Mouse (Mus musculus): ENCODE data around the gene Vpreb2.
"Not testable (repeated sequence)": the region's sequence is repeated elsewhere in the genome, so short reads cannot be mapped to it uniquely, and the experiment has no call there.

Vpreb2 gene

DNA sequence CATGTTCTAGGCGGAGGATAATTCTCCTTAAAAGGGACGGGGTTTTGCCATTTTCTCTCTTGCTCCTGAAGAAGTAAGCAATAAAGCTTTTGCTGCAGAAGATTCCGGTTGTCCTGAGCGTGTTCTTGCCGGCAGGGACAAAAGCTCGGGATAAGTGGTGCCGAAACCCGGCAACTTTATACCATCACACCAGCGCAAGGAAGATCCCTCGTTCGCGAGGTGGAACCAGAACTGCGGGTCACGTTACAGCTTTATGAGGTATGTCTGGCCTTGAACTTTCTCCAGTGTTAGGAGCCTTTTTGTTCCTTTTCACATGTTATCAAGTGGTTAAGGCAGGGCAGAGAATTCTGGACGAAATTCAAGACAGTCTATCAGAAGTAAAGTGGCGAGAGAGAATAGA is 12.1 kb downstream of the Vpreb2 start:
- not testable (repeated sequence) for DNase-seq (ENCODE audit: low spot score)

GRCm38 (mm10) chr16:17999668-18000067 is 19.4 kb downstream of the Vpreb2 start:
- no peak for DNase-seq (ENCODE audit: low spot score)

GRCm38 (mm10) chr16:18004589-18004988 is 24.4 kb downstream of the Vpreb2 start:
- no peak for DNase-seq (ENCODE audit: low spot score)

- no peak for DNase-seq (ENCODE audit: low spot score)
Measured at GRCm38 (mm10) chr16:18007083-18007482, 26.9 kb downstream of the Vpreb2 start.

DNA sequence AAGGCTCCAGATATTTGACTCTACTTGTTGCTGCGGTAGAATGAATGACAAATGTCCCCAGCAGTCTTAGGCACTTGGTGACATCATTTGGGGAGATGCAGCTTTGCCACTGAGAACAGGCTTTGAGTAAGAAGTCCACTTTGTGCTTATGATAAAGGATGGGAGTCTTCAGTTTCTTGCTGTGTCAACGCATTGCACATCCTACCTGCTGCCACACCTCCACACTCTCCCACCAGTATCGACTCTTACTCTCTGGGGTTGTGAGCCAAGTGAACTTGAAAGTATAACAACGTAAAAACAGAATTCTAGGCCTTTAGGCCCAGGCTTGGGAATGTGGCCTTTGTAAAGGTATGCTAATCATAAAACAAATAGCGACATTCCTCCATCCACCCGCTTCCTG is 30.9 kb downstream of the Vpreb2 start:
- no peak for DNase-seq (ENCODE audit: low spot score)

GRCm38 (mm10) chr16:18016482-18016881 is 36.3 kb downstream of the Vpreb2 start:
- not testable (repeated sequence) for DNase-seq (ENCODE audit: low spot score)

DNA sequence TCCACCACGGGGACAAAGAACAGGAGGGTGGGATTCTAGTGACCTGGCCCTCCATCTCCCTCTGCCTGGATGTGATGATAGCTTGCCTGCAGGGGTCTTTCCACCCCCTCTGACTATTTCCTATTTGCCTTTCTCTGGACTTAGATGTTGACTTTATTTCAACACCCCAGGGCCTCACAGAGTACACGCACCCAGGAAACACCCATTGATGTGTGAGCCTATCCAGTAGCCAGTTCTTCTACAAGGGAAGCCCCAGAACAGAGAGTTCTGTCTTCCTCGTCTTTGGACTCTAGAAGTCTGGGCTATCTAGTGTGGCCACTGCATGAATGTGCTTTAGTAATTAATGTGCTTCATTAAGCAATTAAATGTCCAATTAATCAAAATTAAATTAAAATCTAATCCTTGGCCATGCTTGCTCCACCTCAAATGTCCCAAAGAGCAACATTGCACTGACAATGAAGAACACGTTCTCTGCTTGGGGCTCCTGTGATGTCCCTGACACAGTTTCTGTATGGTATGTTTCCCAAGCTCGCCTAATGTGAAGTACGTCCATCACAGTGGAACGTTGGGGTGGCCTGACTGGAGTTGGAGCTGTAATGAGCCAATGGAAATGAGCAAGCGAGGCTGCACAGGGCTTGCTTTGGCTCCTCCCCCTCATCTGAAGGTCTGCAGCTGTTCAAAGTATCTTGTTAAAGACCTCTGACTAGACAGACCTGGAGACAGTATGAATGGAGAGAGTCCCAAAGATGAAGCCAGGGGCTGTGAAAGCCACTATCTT is 42.7 kb downstream of the Vpreb2 start:
- no peak for DNase-seq (ENCODE audit: low spot score)

DNA sequence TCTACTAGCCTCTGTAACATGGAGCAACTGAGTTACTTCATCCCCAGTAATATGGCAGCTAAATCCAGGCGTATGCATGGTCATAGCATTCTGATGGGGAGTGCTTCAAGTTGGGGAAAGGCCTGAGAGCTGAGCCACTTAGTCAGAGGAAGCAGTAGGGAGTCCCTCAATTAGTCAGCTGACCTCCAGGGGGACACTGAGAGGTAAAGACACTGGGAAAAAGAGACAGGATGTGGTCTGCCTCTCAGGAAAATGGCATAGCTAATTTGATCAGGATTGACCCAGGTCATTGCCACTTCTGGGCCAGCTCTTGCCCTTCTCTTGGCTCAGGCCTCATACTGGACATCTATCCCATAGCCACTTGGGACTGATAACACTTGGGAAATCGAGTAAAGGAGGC is 47.1 kb downstream of the Vpreb2 start:
- DNase-seq (ENCODE audit: low spot score), result no peak

All from ovary, postnatal 36 days (tissue).